Mouse (Mus musculus): ENCODE measurements around the gene Syt14. TPM values are rescaled to one million over a fixed set of nuclear protein-coding genes. Genes with fewer than 3 reads are reported as not detected.
A peak's percentile ranks its signal among the peaks of the same experiment; 100 is the strongest.

Gene Syt14
- total and polyA plus RNA-seq, 3 experiments: 1.8 to 2.4 TPM; not detected in 1

DNA sequence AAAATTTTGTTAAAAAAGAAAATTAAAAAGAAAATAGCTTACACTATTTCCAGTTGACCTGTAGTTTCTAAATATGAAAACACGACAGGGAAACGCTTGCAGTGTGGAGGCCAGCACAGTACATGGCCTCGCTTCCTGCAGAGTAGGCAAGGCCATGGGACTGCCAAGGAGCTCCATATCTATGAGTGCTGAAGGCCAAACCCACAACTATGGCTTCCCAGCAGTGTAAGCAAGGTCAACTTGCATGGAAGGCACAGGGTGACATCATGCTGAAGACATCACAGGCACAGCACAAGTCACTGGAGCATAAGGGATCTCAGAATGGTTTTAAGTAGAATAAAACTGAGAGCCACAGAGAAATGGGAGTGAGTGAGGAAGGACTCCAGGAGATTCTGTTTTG is 139.5 kb downstream of the Syt14 start:
- no peak for TF ChIP-seq POLR2AphosphoS5 (IDR thresholded peaks at IDR 0.05; ENCODE audit: borderline replicate concordance, low read depth, low read length)
- no peaks in the 10 kb centered on the region for H3K27me3 ChIP-seq (ENCODE audit: control insufficient read depth in 1 of 2, insufficient read depth in 2 of 2, low read length in 2 of 2)
- H3K9ac ChIP-seq (ENCODE audit: control insufficient read depth, low read depth, low read length, poor library complexity, severe bottlenecking): no peak overlapping the region
- no peaks in the 10 kb centered on the region for H3K4me1 ChIP-seq (ENCODE audit: control insufficient read depth in 1 of 2, insufficient read depth in 2 of 2, low read length in 2 of 2)
- no peak overlapping the region for H3K27ac ChIP-seq (ENCODE audit: control insufficient read depth, low read depth, low read length)
- no peak for DNase-seq (ENCODE audit: low read depth, low spot score)
- H3K9me3 ChIP-seq (replicated peaks; ENCODE audit: insufficient read depth, low read length): no peaks in the 10 kb centered on the region
- H3K79me2 ChIP-seq (ENCODE audit: control insufficient read depth, insufficient read depth, low read length, poor library complexity): no peaks in the 10 kb centered on the region
- H3K4me3 ChIP-seq (ENCODE audit: control insufficient read depth in 1 of 2, insufficient read depth in 1 of 2, low read depth in 2 of 2, low read length in 2 of 2): no peak overlapping the region
- H3K36me3 ChIP-seq (ENCODE audit: control insufficient read depth in 1 of 2, insufficient read depth in 2 of 2, low read length in 2 of 2): peaks cover 0 to 4% of the 10 kb centered on the region in 2 experiments; a peak in 1 of 4 replicates

DNA sequence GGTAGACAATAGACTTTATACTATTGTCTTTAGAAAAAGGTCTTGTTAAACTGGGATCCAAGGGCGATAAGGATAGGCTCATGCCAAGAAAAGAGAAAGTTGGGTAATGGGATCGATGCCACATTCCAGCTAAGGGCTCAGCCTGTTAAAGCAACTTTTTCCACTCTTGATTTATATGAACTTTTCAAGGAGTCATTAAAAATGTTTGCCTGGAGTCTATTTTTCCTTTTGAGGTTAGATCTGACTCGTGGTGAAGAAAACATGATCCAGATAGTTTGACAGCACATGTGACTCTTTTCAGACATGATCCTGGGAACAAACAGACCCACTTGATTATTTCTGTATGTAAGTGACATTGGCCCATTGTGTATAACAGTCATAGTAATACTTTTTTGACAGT is 144.9 kb downstream of the Syt14 start:
- no peak for DNase-seq (ENCODE audit: low read depth, low spot score)

DNA sequence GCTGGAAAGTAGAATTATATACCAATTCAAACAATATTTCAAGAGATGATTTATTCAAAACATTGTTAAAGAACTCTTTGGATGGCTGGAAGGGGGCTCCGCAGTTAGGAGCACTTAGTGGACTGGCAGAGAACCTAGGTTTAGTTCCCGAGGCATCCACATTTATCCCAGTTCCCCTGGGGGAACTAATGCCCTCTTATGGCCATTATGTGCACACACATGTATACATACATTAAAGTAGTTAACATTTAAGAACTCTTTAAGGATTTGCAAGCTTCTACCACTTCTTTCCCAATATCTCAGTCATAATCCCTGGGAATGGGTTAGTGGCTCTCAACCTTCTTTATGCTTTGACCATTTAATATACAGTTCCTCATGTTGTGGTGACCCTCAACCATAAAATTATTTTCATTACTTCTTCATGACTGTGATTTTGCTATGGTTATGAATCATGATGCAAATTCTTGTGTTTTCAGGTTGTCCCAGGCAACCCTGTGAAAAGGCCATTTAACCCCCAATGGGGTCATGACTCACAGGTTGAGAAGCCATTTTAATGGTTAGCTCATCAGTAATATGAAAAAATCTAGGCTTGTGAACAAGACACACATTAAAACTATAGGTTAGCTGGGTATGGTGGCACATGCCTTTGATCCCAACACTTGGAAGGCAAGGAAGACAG is 152.8 kb downstream of the Syt14 start:
- Histone ChIP-seq H3K27me3 (ENCODE audit: control insufficient read depth in 1 of 2, insufficient read depth in 2 of 2, low read length in 2 of 2) (no peaks in the 10 kb centered on the region), H3K9me3 (replicated peaks; ENCODE audit: insufficient read depth, low read length) (no peaks in the 10 kb centered on the region), H3K4me3 (ENCODE audit: control insufficient read depth in 1 of 2, insufficient read depth in 1 of 2, low read depth in 2 of 2, low read length in 2 of 2) (no peak overlapping the region), H3K4me1 (ENCODE audit: control insufficient read depth in 1 of 2, insufficient read depth in 2 of 2, low read length in 2 of 2) (no peaks in the 10 kb centered on the region), H3K36me3 (ENCODE audit: control insufficient read depth in 1 of 2, insufficient read depth in 2 of 2, low read length in 2 of 2) (no peaks in the 10 kb centered on the region), H3K9ac (ENCODE audit: control insufficient read depth, low read depth, low read length, poor library complexity, severe bottlenecking) (no peak overlapping the region), H3K27ac (ENCODE audit: control insufficient read depth, low read depth, low read length) (no peak overlapping the region), H3K79me2 (ENCODE audit: control insufficient read depth, insufficient read depth, low read length, poor library complexity) (no peaks in the 10 kb centered on the region)
- DNase-seq (ENCODE audit: low read depth, low spot score): no peak
- no peak for TF ChIP-seq SIN3A (IDR thresholded peaks at IDR 0.05; ENCODE audit: low read length)
- TF ChIP-seq MYB (IDR thresholded peaks at IDR 0.05; ENCODE audit: low read depth, low read length): no peak
- no peak for TF ChIP-seq POLR2AphosphoS2 (IDR thresholded peaks at IDR 0.05; ENCODE audit: low read length)
- no peak for TF ChIP-seq JUND (IDR thresholded peaks at IDR 0.05; ENCODE audit: low read depth, low read length)
- peak; percentile 54 for TF ChIP-seq SMC3 (IDR thresholded peaks at IDR 0.05; ENCODE audit: low read depth, low read length)
- TF ChIP-seq ZC3H11A (IDR thresholded peaks at IDR 0.05; ENCODE audit: low read depth, low read length): no peak
- peak in 2 of 3 experiments; percentile 21 to 46; a peak in 4 of 6 replicates for TF ChIP-seq CTCF (IDR thresholded peaks at IDR 0.05 in 2 of 3, conservative IDR thresholded peaks at IDR 0.05 in 1 of 3; ENCODE audit: control insufficient read depth in 1 of 3, insufficient read depth in 1 of 3, low read depth in 2 of 3, low read length in 3 of 3, poor library complexity in 1 of 3, severe bottlenecking in 1 of 3)
- no peak for TF ChIP-seq GATA1 (IDR thresholded peaks at IDR 0.05; ENCODE audit: low read depth, low read length)
- TF ChIP-seq RAD21 (IDR thresholded peaks at IDR 0.05; ENCODE audit: low read depth, low read length): peak; percentile 32
- no peak for TF ChIP-seq TAL1 (IDR thresholded peaks at IDR 0.05; ENCODE audit: low read length)
- TF ChIP-seq CHD1 (IDR thresholded peaks at IDR 0.05; ENCODE audit: low read depth, low read length): no peak

More for the DNA sequence above, 144.9 kb downstream of the Syt14 start:
- no peaks in the 10 kb centered on the region for H3K4me1 ChIP-seq (ENCODE audit: control insufficient read depth in 1 of 2, insufficient read depth in 2 of 2, low read length in 2 of 2)
- no peak overlapping the region for H3K4me3 ChIP-seq (ENCODE audit: control insufficient read depth in 1 of 2, insufficient read depth in 1 of 2, low read depth in 2 of 2, low read length in 2 of 2)
- no peak overlapping the region for H3K27ac ChIP-seq (ENCODE audit: control insufficient read depth, low read depth, low read length)
- no peaks in the 10 kb centered on the region for H3K79me2 ChIP-seq (ENCODE audit: control insufficient read depth, insufficient read depth, low read length, poor library complexity)
- H3K9me3 ChIP-seq (replicated peaks; ENCODE audit: insufficient read depth, low read length): no peaks in the 10 kb centered on the region
- H3K9ac ChIP-seq (ENCODE audit: control insufficient read depth, low read depth, low read length, poor library complexity, severe bottlenecking): no peak overlapping the region
- H3K36me3 ChIP-seq (ENCODE audit: control insufficient read depth in 1 of 2, insufficient read depth in 2 of 2, low read length in 2 of 2): peaks cover 0 to 4% of the 10 kb centered on the region in 2 experiments; a peak in 1 of 4 replicates
- H3K27me3 ChIP-seq (ENCODE audit: control insufficient read depth in 1 of 2, insufficient read depth in 2 of 2, low read length in 2 of 2): no peaks in the 10 kb centered on the region
- TF ChIP-seq MYB (IDR thresholded peaks at IDR 0.05; ENCODE audit: low read depth, low read length) (no peak), SIN3A (IDR thresholded peaks at IDR 0.05; ENCODE audit: low read length) (no peak), NELFE (IDR thresholded peaks at IDR 0.05; ENCODE audit: low read depth, low read length) (no peak), TBP (IDR thresholded peaks at IDR 0.05; ENCODE audit: low read depth, low read length) (no peak), USF2 (IDR thresholded peaks at IDR 0.05; ENCODE audit: borderline replicate concordance in 1 of 2, insufficient read depth in 1 of 2, low read depth in 1 of 2, low read length in 2 of 2) (no peak), ZKSCAN1 (IDR thresholded peaks at IDR 0.05; ENCODE audit: low read depth, low read length) (no peak), MEF2A (IDR thresholded peaks at IDR 0.05; ENCODE audit: extremely low read depth, insufficient replicate concordance, low read depth, low read length, poor library complexity, severe bottlenecking) (no peak), KAT2A (conservative IDR thresholded peaks at IDR 0.05; ENCODE audit: low read depth, low read length) (no peak), ZMIZ1 (IDR thresholded peaks at IDR 0.05; ENCODE audit: low read depth, low read length) (no peak), BHLHE40 (IDR thresholded peaks at IDR 0.05; ENCODE audit: borderline replicate concordance, low read depth, low read length) (no peak), MAX (IDR thresholded peaks at IDR 0.05; ENCODE audit: low read length) (no peak), MYC (IDR thresholded peaks at IDR 0.05; ENCODE audit: low read depth, low read length) (no peak), MAFK (IDR thresholded peaks at IDR 0.05; ENCODE audit: borderline replicate concordance, low read depth, low read length) (no peak), USF1 (IDR thresholded peaks at IDR 0.05; ENCODE audit: low read depth, low read length) (no peak), ZNF384 (IDR thresholded peaks at IDR 0.05; ENCODE audit: low read depth, low read length) (no peak), ZC3H11A (IDR thresholded peaks at IDR 0.05; ENCODE audit: low read depth, low read length) (no peak), RCOR1 (IDR thresholded peaks at IDR 0.05; ENCODE audit: low read depth, low read length) (no peak)
